Mouse (Mus musculus): Measurements from ENCODE around the gene Usp25. TPM values are rescaled to one million over a fixed set of nuclear protein-coding genes. Genes with fewer than 3 reads are reported as not detected.

Gene Usp25
- polyA plus RNA-seq, 1 experiment, result 15.1 TPM

DNA sequence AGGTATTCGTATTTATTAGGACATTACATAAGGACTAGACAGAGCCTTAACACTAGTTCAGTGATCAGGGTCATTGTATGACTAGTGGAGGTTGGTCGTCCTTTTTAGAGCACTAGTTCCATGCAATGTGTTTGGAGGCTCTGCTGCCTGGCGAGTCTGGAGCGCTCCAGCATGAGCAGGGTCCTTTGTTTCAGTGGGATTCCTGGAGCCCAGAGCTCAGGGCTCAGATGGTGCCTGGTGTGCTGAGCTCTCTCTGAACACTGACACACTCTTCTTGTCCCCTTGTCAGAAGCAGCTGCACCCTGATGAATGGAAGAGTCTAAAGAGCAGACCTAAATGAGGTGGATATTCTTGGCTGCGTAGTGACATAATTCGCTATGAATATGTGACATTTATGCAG is 45.1 kb downstream of the Usp25 start:
- no peaks in the 10 kb centered on the region for H3K27me3 ChIP-seq (replicated peaks; ENCODE audit: control insufficient read depth, insufficient read depth, low read length)
- H3K36me3 ChIP-seq (ENCODE audit: control insufficient read depth, insufficient read depth, low read length), result no peaks in the 10 kb centered on the region; the same call in 1 of the 2 replicates
- H3K4me3 ChIP-seq (ENCODE audit: insufficient read depth, low read depth, low read length), result no peak overlapping the region
- 95% methylated on average over 6 of the region's 6 CpGs for WGBS
- DNase-seq, result no peak
- TF ChIP-seq CTCF (conservative IDR thresholded peaks at IDR 0.05; ENCODE audit: insufficient read depth, insufficient read length, low read depth, low read length) (no peak), POLR2A (IDR thresholded peaks at IDR 0.05; ENCODE audit: low read depth, low read length) (no peak)
- H3K27ac ChIP-seq (ENCODE audit: insufficient read depth, low read depth, low read length), result no peak overlapping the region
- H3K4me1 ChIP-seq (ENCODE audit: control insufficient read depth, insufficient read depth, low read length), result no peaks in the 10 kb centered on the region

DNA sequence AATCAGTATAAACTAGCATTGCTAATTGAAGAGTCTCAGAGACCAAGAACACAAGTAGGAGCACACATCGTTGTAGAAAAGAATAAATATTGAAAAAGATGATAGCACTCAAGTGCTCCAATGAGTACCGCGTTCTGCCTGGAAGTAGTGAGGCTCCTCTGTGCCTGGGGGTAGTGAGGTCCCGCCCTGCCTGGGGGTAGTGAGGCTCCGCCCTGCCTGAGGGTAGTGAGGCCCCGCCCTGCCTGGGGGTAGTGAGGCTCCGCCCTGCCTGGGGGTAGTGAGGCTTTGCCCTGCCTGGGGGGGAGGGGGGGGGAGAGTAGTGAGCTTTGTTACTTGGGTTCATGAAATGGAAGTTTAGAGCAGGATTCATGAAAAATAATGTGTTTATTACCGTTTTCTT is 46.7 kb downstream of the Usp25 start:
- H3K36me3 ChIP-seq (ENCODE audit: control insufficient read depth, insufficient read depth, low read length), result no peaks in the 10 kb centered on the region; the same call in 1 of the 2 replicates
- no peak overlapping the region for H3K27ac ChIP-seq (ENCODE audit: insufficient read depth, low read depth, low read length)
- TF ChIP-seq CTCF (conservative IDR thresholded peaks at IDR 0.05; ENCODE audit: insufficient read depth, insufficient read length, low read depth, low read length) (no peak), POLR2A (IDR thresholded peaks at IDR 0.05; ENCODE audit: low read depth, low read length) (no peak)
- no peaks in the 10 kb centered on the region for H3K4me1 ChIP-seq (ENCODE audit: control insufficient read depth, insufficient read depth, low read length)
- no peak overlapping the region for H3K4me3 ChIP-seq (ENCODE audit: insufficient read depth, low read depth, low read length)
- no peaks in the 10 kb centered on the region for H3K27me3 ChIP-seq (replicated peaks; ENCODE audit: control insufficient read depth, insufficient read depth, low read length)
- 89% methylated on average over 8 of the region's 8 CpGs for WGBS
- no peak for DNase-seq

DNA sequence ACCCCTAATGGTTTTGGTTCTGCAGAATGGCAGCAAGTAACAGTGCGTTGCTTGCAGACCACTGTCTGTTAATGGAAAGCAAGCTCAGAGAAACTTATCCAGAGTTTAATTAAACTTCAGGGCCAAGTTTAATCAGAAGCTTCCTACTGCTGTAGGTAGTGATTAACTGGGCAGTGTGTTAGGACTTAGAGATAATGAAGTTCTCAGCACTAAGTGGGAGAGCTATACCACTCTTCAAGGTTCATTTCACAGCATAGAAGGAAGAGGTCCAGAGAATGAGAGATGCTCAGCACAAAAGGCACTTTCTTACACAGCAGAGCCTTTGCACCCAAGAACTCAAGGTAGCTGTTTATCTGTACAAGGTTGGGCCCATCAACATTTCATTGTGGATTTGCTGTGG is 50.4 kb downstream of the Usp25 start:
- Histone ChIP-seq H3K27me3 (replicated peaks; ENCODE audit: control insufficient read depth, insufficient read depth, low read length) (no peaks in the 10 kb centered on the region), H3K4me3 (ENCODE audit: insufficient read depth, low read depth, low read length) (no peak overlapping the region), H3K36me3 (ENCODE audit: control insufficient read depth, insufficient read depth, low read length) (no peaks in the 10 kb centered on the region; the same call in 1 of the 2 replicates), H3K27ac (ENCODE audit: insufficient read depth, low read depth, low read length) (no peak overlapping the region), H3K4me1 (ENCODE audit: control insufficient read depth, insufficient read depth, low read length) (no peaks in the 10 kb centered on the region)
- 60% methylated on average over 1 of the region's 1 CpGs for WGBS
- no peak for TF ChIP-seq POLR2A (IDR thresholded peaks at IDR 0.05; ENCODE audit: low read depth, low read length)
- no peak for TF ChIP-seq CTCF (conservative IDR thresholded peaks at IDR 0.05; ENCODE audit: insufficient read depth, insufficient read length, low read depth, low read length)
- DNase-seq, result no peak

DNA sequence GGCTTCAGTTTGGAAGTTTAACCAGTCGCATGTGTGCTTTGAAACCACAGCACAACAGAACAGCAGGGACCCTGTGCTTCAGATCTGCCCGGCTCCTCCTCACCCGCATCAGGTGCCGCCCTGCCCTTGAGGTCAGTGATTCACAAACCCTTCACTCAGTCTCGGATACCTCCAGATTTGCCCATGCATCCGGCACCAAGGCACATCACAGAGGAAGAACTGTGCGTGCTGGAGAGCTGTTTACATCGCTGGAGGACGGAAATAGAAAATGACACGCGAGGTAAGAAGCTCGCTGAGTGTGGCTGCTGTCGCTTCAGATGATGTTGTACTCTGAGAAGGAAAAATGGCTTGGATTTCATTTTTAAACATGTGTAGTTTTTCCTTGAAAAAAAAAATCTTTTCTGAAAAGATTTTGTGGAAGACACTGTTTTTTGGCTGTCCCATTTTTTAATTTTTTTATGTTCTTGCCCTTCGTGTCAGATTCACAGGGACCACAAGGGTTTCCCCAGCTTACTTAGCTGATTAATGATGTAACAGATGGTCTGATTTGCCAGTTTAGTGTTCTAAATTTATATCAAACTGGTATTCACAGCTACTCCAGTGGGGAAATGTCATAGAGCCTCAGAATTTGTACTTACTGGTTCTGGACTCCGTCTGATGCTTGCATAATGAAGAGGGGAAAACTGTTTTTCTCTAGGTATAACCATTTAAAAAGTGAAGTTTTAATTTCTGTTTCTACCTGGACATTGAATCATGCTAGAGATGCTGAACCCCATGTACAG is 63.6 kb downstream of the Usp25 start:
- no peaks in the 10 kb centered on the region; the same call in 1 of the 2 replicates for H3K27me3 ChIP-seq (replicated peaks; ENCODE audit: control insufficient read depth, insufficient read depth, low read length)
- 80% methylated on average over 15 of the region's 15 CpGs for WGBS
- no peaks in the 10 kb centered on the region for H3K4me1 ChIP-seq (ENCODE audit: control insufficient read depth, insufficient read depth, low read length)
- DNase-seq, result no peak
- TF ChIP-seq POLR2A (IDR thresholded peaks at IDR 0.05; ENCODE audit: low read depth, low read length) (no peak), CTCF (conservative IDR thresholded peaks at IDR 0.05; ENCODE audit: insufficient read depth, insufficient read length, low read depth, low read length) (no peak)
- H3K27ac ChIP-seq (ENCODE audit: insufficient read depth, low read depth, low read length), result no peak overlapping the region
- H3K36me3 ChIP-seq (ENCODE audit: control insufficient read depth, insufficient read depth, low read length), result peaks cover 10% of the 10 kb centered on the region
- H3K4me3 ChIP-seq (ENCODE audit: insufficient read depth, low read depth, low read length), result no peak overlapping the region

DNA sequence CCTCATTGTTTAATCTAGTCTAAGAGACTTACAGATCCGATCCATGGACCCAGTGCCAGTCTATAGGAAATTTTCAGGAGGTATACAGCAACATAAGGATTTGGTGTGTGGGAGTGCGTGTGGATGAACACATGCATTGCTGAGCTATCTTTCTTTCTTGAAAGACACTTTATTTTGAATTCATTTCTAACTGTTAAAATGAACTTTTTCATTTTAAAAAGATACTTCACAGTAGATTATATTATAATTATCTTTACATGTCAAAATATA is 64.2 kb downstream of the Usp25 start:
- WGBS, result 96% methylated on average over 2 of the region's 2 CpGs
- Histone ChIP-seq H3K27ac (ENCODE audit: insufficient read depth, low read depth, low read length) (no peak overlapping the region), H3K4me1 (ENCODE audit: control insufficient read depth, insufficient read depth, low read length) (no peaks in the 10 kb centered on the region), H3K36me3 (ENCODE audit: control insufficient read depth, insufficient read depth, low read length) (peaks cover 11% of the 10 kb centered on the region), H3K4me3 (ENCODE audit: insufficient read depth, low read depth, low read length) (no peak overlapping the region), H3K27me3 (replicated peaks; ENCODE audit: control insufficient read depth, insufficient read depth, low read length) (no peaks in the 10 kb centered on the region; the same call in 1 of the 2 replicates)
- TF ChIP-seq CTCF (conservative IDR thresholded peaks at IDR 0.05; ENCODE audit: insufficient read depth, insufficient read length, low read depth, low read length) (no peak), POLR2A (IDR thresholded peaks at IDR 0.05; ENCODE audit: low read depth, low read length) (no peak)
- DNase-seq, result no peak

DNA sequence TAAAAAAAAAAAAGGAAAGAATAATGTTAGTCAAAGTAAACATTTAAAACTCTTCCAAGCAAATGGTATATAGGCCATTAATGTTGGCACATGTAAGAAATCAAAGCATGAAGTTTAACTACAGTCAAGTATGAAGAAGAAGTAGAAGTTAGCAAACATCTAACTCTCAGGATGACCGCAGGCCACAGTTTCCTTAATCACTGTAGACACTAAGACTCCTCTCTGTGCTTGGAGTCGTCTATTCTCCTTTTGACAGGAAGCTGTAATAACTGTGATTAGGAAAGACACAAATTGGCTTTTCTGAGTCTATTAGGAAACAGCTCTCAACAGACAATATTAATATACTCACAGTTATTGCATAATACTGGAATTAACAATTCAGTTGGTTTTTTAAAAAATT is 70.6 kb downstream of the Usp25 start:
- DNase-seq, result no peak
- H3K27ac ChIP-seq (ENCODE audit: insufficient read depth, low read depth, low read length), result no peak overlapping the region
- WGBS, result 78% methylated on average over 2 of the region's 2 CpGs
- H3K4me3 ChIP-seq (ENCODE audit: insufficient read depth, low read depth, low read length), result no peak overlapping the region
- TF ChIP-seq CTCF (conservative IDR thresholded peaks at IDR 0.05; ENCODE audit: insufficient read depth, insufficient read length, low read depth, low read length) (no peak), POLR2A (IDR thresholded peaks at IDR 0.05; ENCODE audit: low read depth, low read length) (no peak)
- H3K4me1 ChIP-seq (ENCODE audit: control insufficient read depth, insufficient read depth, low read length), result no peaks in the 10 kb centered on the region
- H3K36me3 ChIP-seq (ENCODE audit: control insufficient read depth, insufficient read depth, low read length), result peaks cover 10% of the 10 kb centered on the region
- H3K27me3 ChIP-seq (replicated peaks; ENCODE audit: control insufficient read depth, insufficient read depth, low read length), result no peaks in the 10 kb centered on the region

DNA sequence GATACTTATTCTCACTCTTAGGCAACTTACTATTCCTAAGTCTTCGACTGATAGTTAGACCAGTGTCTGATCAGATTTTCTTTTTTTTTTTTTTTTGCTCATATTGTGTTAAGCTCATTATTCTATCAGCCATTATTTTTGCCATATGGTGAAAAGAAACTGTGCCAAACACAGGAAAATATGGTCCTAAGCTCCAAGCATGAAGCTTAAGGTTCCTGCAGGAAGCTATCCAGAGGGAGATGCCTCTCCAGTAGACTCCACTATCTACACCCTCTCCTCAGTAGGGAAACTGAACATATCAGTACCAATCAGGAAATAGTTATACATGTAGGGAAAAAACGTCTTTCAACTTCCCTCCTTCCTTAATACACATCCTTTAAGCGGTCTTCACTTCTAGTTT is 76.3 kb downstream of the Usp25 start:
- H3K27me3 ChIP-seq (replicated peaks; ENCODE audit: control insufficient read depth, insufficient read depth, low read length), result no peaks in the 10 kb centered on the region
- H3K4me3 ChIP-seq (ENCODE audit: insufficient read depth, low read depth, low read length), result no peak overlapping the region
- no peaks in the 10 kb centered on the region for H3K4me1 ChIP-seq (ENCODE audit: control insufficient read depth, insufficient read depth, low read length)
- peaks cover 6% of the 10 kb centered on the region for H3K36me3 ChIP-seq (ENCODE audit: control insufficient read depth, insufficient read depth, low read length)
- H3K27ac ChIP-seq (ENCODE audit: insufficient read depth, low read depth, low read length), result no peak overlapping the region
- DNase-seq, result no peak
- TF ChIP-seq POLR2A (IDR thresholded peaks at IDR 0.05; ENCODE audit: low read depth, low read length) (no peak), CTCF (conservative IDR thresholded peaks at IDR 0.05; ENCODE audit: insufficient read depth, insufficient read length, low read depth, low read length) (no peak)
- WGBS, result 89% methylated on average over 3 of the region's 3 CpGs
